In the genomic region with DNA sequence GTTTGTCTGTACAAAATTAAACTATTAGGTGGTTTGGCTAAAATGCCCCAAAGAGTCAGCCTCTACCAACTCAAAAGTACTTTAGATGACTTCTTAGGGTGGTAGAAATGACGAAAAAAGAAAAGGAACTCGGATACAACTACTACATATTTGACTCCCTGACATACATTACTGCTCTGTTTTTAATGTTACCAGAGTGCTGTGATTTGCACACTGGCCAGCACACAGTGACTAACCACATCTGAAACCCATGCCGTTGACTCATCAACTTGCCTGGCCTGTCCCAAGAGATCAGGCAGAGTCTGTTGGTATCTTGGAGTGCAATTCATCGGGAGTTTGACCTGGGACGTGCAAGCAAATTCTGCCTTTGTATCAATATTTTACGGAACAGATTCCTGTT, we compare ENCODE assay signal across 8 mouse cellular contexts. TPM values are rescaled to one million over a fixed set of nuclear protein-coding genes. Genes with fewer than 3 reads are reported as not detected.
DNase-seq lines count a peak whose midpoint lies in the region; ATAC-seq and TF ChIP-seq lines count a peak whose summit lies in the region.

No protein-coding gene starts in this region.

- peak overlapping the region; percentile 88 for H3K27ac ChIP-seq in forebrain, embryonic 11.5 days (ENCODE audit: low read depth, low read length)
- peak overlapping the region; percentile 100 for H3K27ac ChIP-seq in hindbrain, embryonic 12.5 days
- H3K27ac ChIP-seq in liver, adult 2 months (replicated peaks; ENCODE audit: insufficient read depth, low read depth, low read length) = peak overlapping the region; percentile 98

- H3K4me1 ChIP-seq in forebrain, embryonic 11.5 days (replicated peaks; ENCODE audit: control insufficient read depth, insufficient read depth, low read length) = peaks cover 4% of the 10 kb centered on the region; the same call in 1 of the 2 replicates
- H3K4me1 ChIP-seq in hindbrain, embryonic 12.5 days = peaks cover 11% of the 10 kb centered on the region
- H3K4me1 ChIP-seq in liver, adult 2 months (ENCODE audit: control insufficient read depth, insufficient read depth, low read length) = peaks cover 4% of the 10 kb centered on the region

- H3K4me2 ChIP-seq in forebrain, embryonic 11.5 days (ENCODE audit: low read depth, low read length, severe bottlenecking) = peak overlapping the region; percentile 54
- H3K4me2 ChIP-seq in hindbrain, embryonic 12.5 days (replicated peaks) = peak overlapping the region; percentile 64
- H3K4me2 ChIP-seq in myocyte (ENCODE audit: low read depth) = peak overlapping the region; percentile 99

- H3K9ac ChIP-seq in forebrain, embryonic 11.5 days (ENCODE audit: low read length) = peak overlapping the region; percentile 74
- peak overlapping the region; percentile 100 for H3K9ac ChIP-seq in hindbrain, embryonic 12.5 days
- H3K9ac ChIP-seq in liver, adult 2 months (ENCODE audit: low read depth, low read length) = peak overlapping the region; percentile 98

- no peak for TF ChIP-seq CTCF in liver, adult 2 months (IDR thresholded peaks at IDR 0.05; ENCODE audit: low read depth, low read length)

- no peaks in the 10 kb centered on the region; the same call in 1 of the 2 replicates for H3K79me2 ChIP-seq in liver, adult 2 months (ENCODE audit: control insufficient read depth, insufficient read depth, low read length)
- H3K79me2 ChIP-seq in myocyte (ENCODE audit: control insufficient read depth, insufficient read depth) = peaks cover 17% of the 10 kb centered on the region

- H3K27me3 ChIP-seq in forebrain, embryonic 11.5 days (ENCODE audit: control insufficient read depth, insufficient read depth, low read length) = no peaks in the 10 kb centered on the region
- no peaks in the 10 kb centered on the region for H3K27me3 ChIP-seq in hindbrain, embryonic 12.5 days
- no peaks in the 10 kb centered on the region for H3K27me3 ChIP-seq in liver, adult 2 months (ENCODE audit: control insufficient read depth, insufficient read depth, low read length)
- no peaks in the 10 kb centered on the region for H3K27me3 ChIP-seq in myocyte (ENCODE audit: control insufficient read depth, insufficient read depth, insufficient read length)

- H3K9me3 ChIP-seq in forebrain, embryonic 11.5 days (ENCODE audit: control insufficient read depth, low read length) = no peaks in the 10 kb centered on the region
- H3K9me3 ChIP-seq in hindbrain, embryonic 12.5 days (replicated peaks) = no peaks in the 10 kb centered on the region

- no peak for TF ChIP-seq POLR2A in liver, adult 2 months (IDR thresholded peaks at IDR 0.05; ENCODE audit: extremely low read depth, insufficient read depth, low read length)
- peak; percentile 37 for TF ChIP-seq POLR2A in myocyte (IDR thresholded peaks at IDR 0.05; ENCODE audit: insufficient read length, low read depth)

- 30% methylated on average over 6 of the region's 6 CpGs for WGBS in forebrain, embryonic 11.5 days
- 31% methylated on average over 6 of the region's 6 CpGs for WGBS in hindbrain, embryonic 12.5 days
- WGBS in liver, adult 2 months = 4% methylated on average over 6 of the region's 6 CpGs

- DNase-seq in adrenal gland, adult (ENCODE audit: inconsistent age in 2 of 2, low spot score in 1 of 2) = peak; percentile 76 to 88
- DNase-seq in adrenal gland, postnatal 4 days (ENCODE audit: low spot score in 2 of 2) = no peak
- peak; percentile 59 for DNase-seq in adrenal gland, adult 8-10 months
- peak; percentile 56 for DNase-seq in forebrain, embryonic 11.5 days (ENCODE audit: low spot score)
- DNase-seq in liver, adult 2 months (ENCODE audit: extremely low read depth, low read depth, low spot score) = peak; percentile 72
- no peak for DNase-seq in frontal cortex, postnatal 36 days (ENCODE audit: low spot score in 2 of 2)

- ATAC-seq in forebrain, embryonic 11.5 days (replicated peaks; ENCODE audit: low FRiP score) = no peak
- no peak for ATAC-seq in hindbrain, embryonic 12.5 days (ENCODE audit: low FRiP score)

- peaks cover 3% of the 10 kb centered on the region; the same call in 1 of the 2 replicates for H3K36me3 ChIP-seq in forebrain, embryonic 11.5 days (ENCODE audit: control insufficient read depth, insufficient read depth, low read length)
- H3K36me3 ChIP-seq in hindbrain, embryonic 12.5 days = peaks cover 3% of the 10 kb centered on the region
- no peaks in the 10 kb centered on the region for H3K36me3 ChIP-seq in liver, adult 2 months (ENCODE audit: control insufficient read depth, insufficient read depth, low read length)
- peaks cover 8% of the 10 kb centered on the region for H3K36me3 ChIP-seq in myocyte (ENCODE audit: control insufficient read depth, insufficient read depth)

- H3ac ChIP-seq in myocyte (ENCODE audit: control insufficient read depth, insufficient read length) = peak overlapping the region; percentile 86

- peak overlapping the region; percentile 97 for H3K4me3 ChIP-seq in forebrain, embryonic 11.5 days (ENCODE audit: low read depth, low read length)
- H3K4me3 ChIP-seq in hindbrain, embryonic 12.5 days = peak overlapping the region; percentile 89
- H3K4me3 ChIP-seq in liver, adult 2 months (ENCODE audit: insufficient read depth, low read depth, low read length) = peak overlapping the region; percentile 95
- peak overlapping the region; percentile 53 for H3K4me3 ChIP-seq in myocyte

TF ChIP-seq in myocyte, 11 proteins besides CTCF, POLR2A, EP300 and RAD21:
- TF ChIP-seq CEBPB (IDR thresholded peaks at IDR 0.05; ENCODE audit: insufficient read depth, poor library complexity, severe bottlenecking) (0 out of 2 replicates have a peak, but pooled peaks have one; percentile 32), POLR2AphosphoS2 (IDR thresholded peaks at IDR 0.05; ENCODE audit: insufficient read length, low read depth) (no peak), MAX (IDR thresholded peaks at IDR 0.05; ENCODE audit: low read depth) (no peak)

RNA-seq across cellular contexts. Expression of gene Gtf2a1, which starts 0.4 kb away (rescaled TPM):
- total RNA-seq in adrenal gland, postnatal 4 days (2021) = 10 to 100 TPM; 46.8 to 48.2 TPM
- 10 to 100 TPM; 41.1 to 48.8 (median 46.2) TPM for total RNA-seq in adrenal gland, adult 8-10 months (2022)
- 45.5 and 47.9 TPM in 2 replicates for polyA plus RNA-seq in forebrain, embryonic 11.5 days (2014; fragmentation: Nextera tagmentation; extraction: Ambion mirVana)
- polyA plus RNA-seq in hindbrain, embryonic 12.5 days (2016; fragmentation: Nextera tagmentation; extraction: Ambion mirVana) = 78.2 and 86.8 TPM in 2 replicates
- total RNA-seq in liver, adult 2 months (2014; rRNA removed) = 19.1 and 25.2 TPM in 2 replicates
- 8.7 and 9.7 TPM in 2 replicates for polyA plus RNA-seq in liver, adult 2 months (2012; rRNA removed)
- 5.8 TPM for polyA plus RNA-seq in myocyte (2012; fragmentation: generic; extraction: Trizol)

Comparison
In these comparisons a context has a peak if more than half of its experiments do, and no peak if none do; other contexts are left out.
1. DNase-seq: peak in adrenal gland, adult (2 of 2), adrenal gland, adult 8-10 months (single experiment), forebrain, embryonic 11.5 days (single experiment) and liver, adult 2 months (single experiment); none in adrenal gland, postnatal 4 days (0 of 2) and frontal cortex, postnatal 36 days (0 of 2).
2. Peak in every context shown above with its lines, with median percentiles within 50 percentile points of each other: H3K27ac ChIP-seq, H3K4me2 ChIP-seq, H3K4me3 ChIP-seq and H3K9ac ChIP-seq.